Mouse (Mus musculus) thymus, adult 2 months (tissue): ENCODE measurements around the gene Mpzl3. TPM values are rescaled to one million over a fixed set of nuclear protein-coding genes. Genes with fewer than 3 reads are reported as not detected.

Experiments
- DNase-seq: peaks from one replicate; pipeline ENCODE4 v3.0.0; 2021
- H3K27ac ChIP-seq: fragments of 200-500 bp; 2 replicates; pipeline ENCODE4 v1.5.1; 2012; ENCODE audit warnings: low read length, control low read depth; ENCODE audit not compliant: control insufficient read depth, insufficient read depth
- H3K27me3 ChIP-seq: fragments of 200-500 bp; 2 replicates; pipeline ENCODE4 v1.6.1; 2012; ENCODE audit warnings: mild to moderate bottlenecking, low read length, moderate library complexity, mixed read lengths; ENCODE audit not compliant: control insufficient read depth, insufficient read depth
- H3K36me3 ChIP-seq: fragments of 200-500 bp; 2 replicates; pipeline ENCODE4 v1.6.1; 2012; ENCODE audit warnings: mild to moderate bottlenecking, low read length, moderate library complexity; ENCODE audit not compliant: control insufficient read depth, insufficient read depth
- H3K4me1 ChIP-seq: fragments of 200-500 bp; replicated peaks from 2 replicates; pipeline ENCODE4 v1.6.1; 2012; ENCODE audit warnings: low read length; ENCODE audit not compliant: control insufficient read depth, insufficient read depth
- H3K4me3 ChIP-seq: fragments of 200-500 bp; 2 replicates; pipeline ENCODE4 v1.5.1; 2012; ENCODE audit warnings: mild to moderate bottlenecking, low read length, control low read depth, moderate library complexity; ENCODE audit not compliant: control insufficient read depth, insufficient read depth
- CTCF ChIP-seq: fragments of 200-500 bp; IDR thresholded peaks from 2 replicates; pipeline ENCODE4 v1.5.1; 2012; ENCODE audit warnings: mild to moderate bottlenecking, control low read depth, low read length, moderate library complexity, borderline replicate concordance; ENCODE audit not compliant: control insufficient read depth, poor library complexity, insufficient read depth; ENCODE audit errors: extremely low read depth
- POLR2A ChIP-seq: fragments of 200-500 bp; IDR thresholded peaks from 2 replicates; pipeline ENCODE4 v1.6.1; 2012; ENCODE audit warnings: mild to moderate bottlenecking, low read length, control low read depth, moderate library complexity; ENCODE audit not compliant: control insufficient read depth, poor library complexity, insufficient read depth; ENCODE audit errors: extremely low read depth
- WGBS: fragments of 180-500 bp; shearing (Covaris S2); methylation state at CpG from one replicate; pipeline ENCODE4 v1.1.7; 2018; 5-methylcytosine and 5-hydroxymethylcytosine counted together
- polyA plus RNA-seq: library from polyadenylated mRNA; depleted of rRNA; stranded (reverse); fragments of >200 nt; gene quantifications from 2 replicates; pipeline ENCODE4 v1.2.3, GENCODE M21; 2012

Gene Mpzl3
- polyA plus RNA-seq, 1 experiment: 7.3 TPM

GRCm38 (mm10) chr9:45077859-45078258 is 22.9 kb downstream of the Mpzl3 start:
- H3K27me3 ChIP-seq: no peaks in the 10 kb centered on the region
- DNase-seq: no peak
- TF ChIP-seq CTCF: no peak
- no peak for TF ChIP-seq POLR2A
- peaks cover 16% of the 10 kb centered on the region for H3K4me1 ChIP-seq
- no peak overlapping the region for H3K4me3 ChIP-seq
- 69% methylated on average over 3 of the region's 3 CpGs for WGBS
- no peaks in the 10 kb centered on the region for H3K36me3 ChIP-seq
- no peak overlapping the region for H3K27ac ChIP-seq

- Histone ChIP-seq H3K27me3 (no peaks in the 10 kb centered on the region), H3K4me3 (no peak within 1 kb of the TSS), H3K4me1 (peaks cover 19% of the 10 kb centered on the region), H3K36me3 (no peaks in the 10 kb centered on the region), H3K27ac (no peak within 1 kb of the TSS)
- TF ChIP-seq CTCF (no peak), POLR2A (no peak)
- peak; percentile 54 for DNase-seq
- 4% methylated on average over 5 of the region's 5 CpGs for WGBS
These were observed 24.0 kb downstream of the Mpzl3 start, which contains the start of gene Jaml for GRCm38 (mm10) chr9:45079011-45079410. Gene Jaml, plus strand, starts transcription at chr9:45079183.

DNA sequence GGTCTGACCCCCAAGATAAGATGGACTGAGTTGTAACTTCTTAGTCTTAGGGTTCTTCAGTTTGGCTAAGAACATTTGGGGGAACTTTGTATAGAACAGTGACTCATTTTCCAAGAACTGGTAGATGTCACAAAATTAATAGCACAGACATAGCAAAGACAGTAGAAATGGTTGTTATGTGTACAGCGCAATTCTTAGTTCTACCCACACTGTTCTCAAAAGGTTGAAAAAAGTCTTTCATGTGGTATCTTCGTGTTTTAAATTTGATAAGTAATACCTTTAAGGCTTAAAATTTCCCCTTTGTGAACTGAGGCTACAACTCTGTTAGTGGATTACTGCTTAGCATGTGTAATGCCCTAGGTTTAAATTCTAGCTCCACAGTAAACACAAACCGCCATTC is 28.1 kb downstream of the Mpzl3 start:
- 61% methylated on average over 3 of the region's 3 CpGs for WGBS

GRCm38 (mm10) chr9:45084556-45084955 is 29.6 kb downstream of the Mpzl3 start:
- WGBS: 61% methylated on average over 5 of the region's 5 CpGs

More for the DNA sequence above, 28.1 kb downstream of the Mpzl3 start:
- no peak overlapping the region for H3K27ac ChIP-seq
- H3K4me3 ChIP-seq: no peak overlapping the region
- H3K36me3 ChIP-seq: no peaks in the 10 kb centered on the region
- no peaks in the 10 kb centered on the region for H3K27me3 ChIP-seq
- DNase-seq: no peak
- H3K4me1 ChIP-seq: peaks cover 35% of the 10 kb centered on the region
- TF ChIP-seq POLR2A (no peak), CTCF (no peak)

DNA sequence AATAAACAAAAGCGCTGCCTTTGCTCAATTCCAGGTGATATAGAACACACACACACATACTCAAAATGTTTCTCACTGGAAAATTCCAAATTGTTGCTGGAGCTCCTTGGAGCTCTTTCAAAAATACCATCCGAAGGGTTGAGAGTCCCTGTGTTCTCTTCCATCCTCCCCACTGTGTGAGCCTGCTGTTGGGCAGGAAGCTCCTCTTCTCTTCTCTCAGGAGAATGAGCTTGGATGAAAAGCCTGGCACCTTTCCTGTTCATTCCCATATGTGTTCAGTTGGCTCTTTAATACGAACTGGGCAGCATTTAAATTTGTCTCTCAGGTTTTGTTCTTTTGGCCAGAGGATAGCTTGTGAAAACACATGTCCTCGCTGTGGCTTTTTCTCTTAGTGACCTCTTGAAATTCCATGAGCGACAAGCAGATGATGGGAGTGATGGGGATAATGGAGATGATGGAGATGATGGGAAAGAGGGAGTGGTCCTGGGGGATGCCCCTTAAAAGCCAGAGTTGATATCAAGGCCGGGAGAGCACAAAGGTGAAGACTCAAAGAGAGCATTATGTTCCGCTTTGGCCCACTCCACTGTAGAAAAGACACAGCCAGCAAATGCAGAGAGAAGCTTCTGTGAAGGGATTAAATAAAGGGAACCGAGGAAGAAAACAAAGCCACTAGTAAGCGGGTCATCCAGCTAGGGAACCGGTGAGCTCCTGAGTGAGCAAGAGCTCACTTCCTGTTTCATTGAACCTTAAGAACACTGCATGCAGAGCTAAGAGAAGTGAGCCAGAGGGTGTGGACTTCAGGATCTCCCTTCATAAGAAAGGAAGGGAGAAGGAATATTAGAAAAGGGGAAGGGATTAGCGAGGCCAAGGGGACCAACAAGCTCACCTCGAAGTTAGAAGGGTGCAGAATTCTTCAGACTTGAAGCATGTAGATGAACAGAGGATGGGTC is 31.0 kb downstream of the Mpzl3 start:
- no peak for DNase-seq
- TF ChIP-seq POLR2A (no peak), CTCF (no peak)
- WGBS: 70% methylated on average over 12 of the region's 12 CpGs
- Histone ChIP-seq H3K27ac (no peak overlapping the region), H3K4me3 (no peak overlapping the region), H3K27me3 (no peaks in the 10 kb centered on the region), H3K36me3 (no peaks in the 10 kb centered on the region), H3K4me1 (peaks cover 21% of the 10 kb centered on the region)

More at GRCm38 (mm10) chr9:45084556-45084955, 29.6 kb downstream of the Mpzl3 start:
- Histone ChIP-seq H3K36me3 (no peaks in the 10 kb centered on the region), H3K27me3 (no peaks in the 10 kb centered on the region), H3K4me3 (no peak overlapping the region), H3K4me1 (peaks cover 24% of the 10 kb centered on the region), H3K27ac (no peak overlapping the region)
- no peak for TF ChIP-seq CTCF
- TF ChIP-seq POLR2A: no peak
- no peak for DNase-seq

DNA sequence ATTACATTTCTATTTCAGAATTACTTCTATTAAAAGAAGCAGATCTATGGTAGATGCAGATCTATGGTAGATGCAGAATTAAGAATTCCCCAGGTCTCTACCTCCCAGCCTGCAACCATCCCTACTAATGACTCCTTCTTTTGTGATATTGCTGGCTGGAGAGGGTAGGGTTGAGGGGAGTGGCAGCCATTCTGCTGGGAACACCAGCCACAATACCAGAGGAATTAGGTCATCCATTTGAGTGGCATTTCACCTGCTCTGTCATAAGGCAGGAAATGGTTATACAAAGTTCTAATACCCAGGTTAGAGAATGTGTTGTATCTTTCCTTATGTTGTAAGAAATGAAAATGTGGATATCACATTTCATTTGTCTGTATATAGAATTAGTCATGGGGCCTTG is 33.1 kb downstream of the Mpzl3 start:
- Histone ChIP-seq H3K36me3 (no peaks in the 10 kb centered on the region), H3K4me1 (peaks cover 27% of the 10 kb centered on the region), H3K4me3 (no peak overlapping the region), H3K27ac (no peak overlapping the region), H3K27me3 (no peaks in the 10 kb centered on the region)
- TF ChIP-seq POLR2A (no peak), CTCF (no peak)
- no peak for DNase-seq

DNA sequence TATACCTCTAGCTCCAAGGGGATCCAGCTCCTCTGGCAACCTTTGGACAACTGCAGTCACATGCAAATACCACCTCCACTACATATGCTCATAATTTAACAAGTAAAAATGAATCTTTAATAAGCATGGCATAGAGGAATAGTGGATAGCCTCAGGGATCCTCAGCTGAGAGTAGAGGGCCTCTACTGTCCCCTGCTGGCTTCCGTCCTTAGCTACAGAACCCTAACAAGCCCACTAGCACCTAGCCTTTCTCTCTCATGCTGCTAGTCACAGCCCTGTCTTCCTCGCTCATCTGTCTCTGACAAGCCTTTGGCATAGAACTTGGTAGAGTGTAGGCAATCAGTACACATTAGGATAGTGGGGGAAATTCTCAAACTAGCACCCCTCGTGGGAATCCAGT is 35.8 kb downstream of the Mpzl3 start:
- Histone ChIP-seq H3K27me3 (no peaks in the 10 kb centered on the region), H3K27ac (no peak overlapping the region), H3K4me1 (peaks cover 23% of the 10 kb centered on the region), H3K4me3 (no peak overlapping the region), H3K36me3 (no peaks in the 10 kb centered on the region)
- 90% methylated on average over 3 of the region's 3 CpGs for WGBS
- DNase-seq: no peak
- TF ChIP-seq POLR2A: no peak
- TF ChIP-seq CTCF: no peak
